Mouse (Mus musculus): ENCODE results near the gene Cbx8.

Cbx8 gene

GRCm38 (mm10) chr11:119048133-119048510 lies 7.4 kb upstream of the Cbx8 start:
- peak; percentile 61 for DNase-seq (ENCODE audit: low read depth)

DNA sequence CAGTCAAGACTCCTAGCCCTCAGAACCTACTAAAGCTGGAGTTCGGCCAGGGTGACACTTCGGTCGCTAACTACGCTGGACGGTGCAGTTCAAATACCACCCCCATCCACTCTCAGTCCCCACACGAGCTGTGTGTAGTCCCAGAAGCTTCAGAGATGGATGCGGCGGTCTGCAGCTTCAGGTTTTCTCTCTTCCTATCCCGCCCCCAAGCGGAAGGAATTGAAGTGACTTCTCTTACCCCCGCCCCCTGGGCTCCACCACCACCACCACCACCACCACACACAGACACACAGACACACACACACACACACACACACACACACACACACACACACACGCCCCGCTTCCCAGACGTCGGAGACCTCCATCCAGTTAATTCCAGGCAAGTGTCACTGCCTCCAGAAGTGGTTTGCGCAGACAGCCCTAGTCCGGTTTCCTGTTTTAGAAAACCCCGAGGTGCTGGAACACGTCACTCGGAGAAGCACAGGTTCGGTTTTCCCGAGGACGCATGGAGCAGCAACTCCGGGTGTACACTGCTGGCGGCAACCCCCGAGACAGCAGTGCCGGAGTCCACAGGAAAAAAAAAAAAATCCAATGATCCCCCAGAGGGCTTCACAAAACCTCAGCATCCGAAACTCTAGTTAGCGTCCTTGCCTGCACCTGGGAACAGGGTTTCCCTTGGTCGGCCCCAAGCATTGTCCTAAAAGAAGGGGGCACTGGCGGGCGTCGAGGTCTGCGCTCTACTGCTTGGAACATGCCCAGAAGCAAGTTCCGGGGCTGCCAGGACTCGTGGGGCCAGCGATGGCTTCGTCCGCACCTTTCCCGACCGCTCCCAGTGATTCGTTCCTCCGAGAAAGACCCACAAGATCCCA lies 6.7 kb upstream of the Cbx8 start:
- peak; percentile 68 for DNase-seq (ENCODE audit: low read depth)

DNA sequence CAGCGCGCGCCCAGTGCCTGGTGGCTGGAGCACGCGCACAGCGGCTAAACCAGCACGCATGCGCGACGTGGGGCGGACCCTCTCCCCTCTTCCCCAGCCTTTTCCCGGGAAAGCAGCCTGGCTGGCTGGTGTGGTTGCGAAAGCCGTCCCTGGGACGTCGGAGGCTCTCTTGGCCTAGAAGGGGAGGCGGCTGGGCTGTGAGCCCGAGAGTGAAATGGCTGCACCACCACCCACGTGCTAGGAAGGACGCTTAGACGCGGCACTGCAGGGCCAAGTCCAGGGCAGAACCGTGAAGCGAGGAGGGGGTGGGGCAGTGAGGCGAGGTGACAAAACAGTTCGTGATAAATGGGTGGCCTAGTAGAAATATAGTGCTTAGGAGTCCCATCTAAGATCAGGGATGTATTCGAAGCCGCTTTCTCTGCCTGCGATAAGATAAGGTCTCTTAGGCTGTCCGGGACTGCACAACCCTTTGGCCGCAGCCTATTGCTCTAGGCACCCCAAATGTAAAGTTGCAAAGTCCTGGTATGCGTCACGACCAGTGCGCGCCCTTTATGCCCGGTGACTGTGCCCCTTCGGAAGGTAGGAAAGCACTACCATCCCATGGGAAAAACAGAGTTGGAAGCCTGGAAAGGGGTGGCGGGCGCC lies 6.0 kb upstream of the Cbx8 start:
- DNase-seq (ENCODE audit: low read depth), result peak; percentile 55

GRCm38 (mm10) chr11:119044551-119045337 lies 4.0 kb upstream of the Cbx8 start:
- DNase-seq (ENCODE audit: low read depth), result peak; percentile 45

- peak; percentile 67 for DNase-seq (ENCODE audit: low read depth)
These were observed 3.2 kb upstream of the Cbx8 start for GRCm38 (mm10) chr11:119043761-119044550.

DNA sequence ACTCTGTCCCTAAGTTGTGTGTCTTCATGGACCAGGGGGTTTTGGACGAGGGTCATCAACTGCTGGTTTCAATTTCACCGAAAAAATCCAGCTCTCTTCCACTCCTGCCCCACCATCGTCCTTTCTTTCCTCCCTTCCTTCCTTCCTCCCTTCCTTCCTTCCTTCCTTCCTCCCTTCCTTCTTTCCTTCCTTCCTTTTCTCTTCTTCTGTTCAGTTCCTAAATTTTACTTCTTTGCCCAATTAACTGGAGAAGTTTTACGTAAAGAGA lies 2.4 kb upstream of the Cbx8 start:
- DNase-seq (ENCODE audit: low read depth), result no peak

DNA sequence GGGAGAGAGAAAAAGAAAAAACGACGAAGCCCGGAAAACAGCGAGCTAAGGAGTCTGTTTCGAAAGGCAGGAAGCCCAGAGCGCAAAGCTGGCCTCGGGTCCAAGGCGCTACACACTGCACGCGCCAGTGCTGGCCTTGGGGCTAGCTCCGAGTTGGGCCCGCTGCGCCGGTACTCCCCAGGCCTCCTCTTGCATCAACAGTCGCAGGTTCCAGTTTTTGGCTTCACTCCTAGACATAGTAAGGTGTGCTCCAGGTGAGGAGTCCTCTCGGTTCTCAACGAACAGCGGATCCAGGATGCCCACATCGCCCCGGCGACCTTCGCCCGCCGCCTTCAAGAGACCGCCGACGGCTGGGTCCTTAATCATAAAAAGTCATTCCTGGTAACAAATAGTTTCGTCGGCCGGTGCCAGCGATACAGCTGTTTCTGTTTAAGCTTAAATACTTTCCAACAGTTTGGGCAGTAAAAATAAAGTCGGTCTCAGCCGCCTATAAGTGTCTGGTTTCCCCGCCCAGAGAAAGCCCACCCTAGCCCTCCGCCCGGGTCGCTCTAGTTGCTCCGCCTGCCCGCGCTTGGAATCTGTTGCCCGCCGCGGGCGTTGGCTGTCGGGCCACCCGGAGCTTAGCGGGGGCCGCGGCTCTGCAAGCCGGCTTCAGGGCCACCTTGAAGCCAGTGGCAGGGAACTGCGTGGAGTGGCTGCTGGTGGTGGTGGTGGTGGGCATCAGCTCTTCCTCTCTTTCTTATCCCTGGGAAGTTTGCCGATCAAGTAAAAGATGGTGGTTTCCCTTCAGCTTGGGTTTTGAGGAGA lies 1.9 kb upstream of the Cbx8 start:
- DNase-seq (ENCODE audit: low read depth), result peak; percentile 64

DNA sequence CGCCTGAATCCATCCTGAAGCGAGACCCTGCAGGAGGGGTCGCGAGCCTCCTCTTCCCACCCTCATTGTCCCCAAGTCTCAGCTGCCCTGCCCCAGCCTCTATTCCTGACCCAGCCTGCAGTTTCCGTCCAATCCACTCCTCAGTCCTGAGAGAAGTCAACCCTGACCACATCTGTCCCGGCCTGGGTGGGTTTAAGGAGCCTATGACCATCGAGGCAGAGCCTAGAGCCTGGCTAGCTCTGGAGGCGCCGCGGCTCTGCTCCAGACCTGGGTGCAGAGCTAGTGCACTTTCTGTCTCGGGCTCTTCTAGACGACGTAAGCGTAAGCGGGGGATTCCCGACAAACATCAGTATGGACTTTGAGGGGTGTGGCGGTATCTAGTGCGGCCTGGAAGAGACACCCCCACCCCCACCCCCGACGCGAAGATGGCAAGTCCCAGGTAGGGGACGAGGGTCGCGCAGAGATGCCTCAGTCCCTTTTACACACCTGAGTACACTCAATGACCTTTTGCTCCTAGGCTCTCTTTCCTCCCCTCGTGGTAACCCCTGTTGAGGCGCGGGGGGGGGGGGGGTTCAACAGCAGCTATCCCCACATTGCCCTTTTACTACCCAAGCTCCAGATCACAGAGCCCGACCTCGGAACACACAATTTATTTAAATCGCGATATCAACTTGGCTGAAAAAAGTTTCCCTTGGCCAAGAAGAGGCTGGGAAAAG lies 1.1 kb upstream of the Cbx8 start:
- DNase-seq (ENCODE audit: low read depth), result peak; percentile 80

- DNase-seq (ENCODE audit: low read depth), result no peak
These were observed 552 bp upstream of the Cbx8 start for GRCm38 (mm10) chr11:119041325-119041716.

DNA sequence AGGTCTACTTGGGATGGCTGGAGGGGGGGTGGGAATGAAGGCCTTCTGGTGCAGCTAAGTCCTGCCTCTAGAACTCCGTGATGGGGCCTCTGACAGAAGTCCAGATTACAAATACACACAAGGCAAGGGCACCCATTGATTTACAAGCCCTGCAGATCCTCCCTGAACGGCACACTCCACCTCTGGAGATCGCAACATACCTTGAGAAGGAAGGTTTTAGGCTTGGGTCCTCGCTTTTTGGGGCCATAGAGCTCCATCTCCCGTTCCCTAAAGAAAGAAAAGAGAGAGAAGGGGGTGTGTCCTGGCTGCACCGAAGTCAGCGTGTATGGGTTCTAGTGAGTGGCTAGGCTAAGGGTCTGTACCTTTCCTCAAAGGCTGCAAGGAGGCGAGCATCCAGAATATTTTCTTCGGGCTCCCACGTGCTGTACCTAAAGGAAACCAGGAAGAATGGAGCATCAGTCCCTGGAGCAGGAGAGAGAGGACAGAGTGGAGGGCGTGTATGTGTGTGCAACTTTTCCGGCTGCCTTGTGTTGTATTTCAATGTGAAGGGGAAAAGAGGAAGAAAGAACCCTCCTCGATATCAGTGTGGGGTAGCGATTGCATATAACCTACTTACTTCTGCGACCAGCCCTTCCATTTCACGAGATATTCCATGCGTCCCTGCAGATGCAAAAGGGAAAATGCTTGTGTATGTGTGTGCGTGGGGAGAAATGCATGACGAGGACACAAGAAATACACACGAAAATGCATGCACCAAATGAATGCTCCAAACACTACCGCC lies 847 bp downstream of the Cbx8 start:
- DNase-seq (ENCODE audit: low read depth), result peak; percentile 22

DNA sequence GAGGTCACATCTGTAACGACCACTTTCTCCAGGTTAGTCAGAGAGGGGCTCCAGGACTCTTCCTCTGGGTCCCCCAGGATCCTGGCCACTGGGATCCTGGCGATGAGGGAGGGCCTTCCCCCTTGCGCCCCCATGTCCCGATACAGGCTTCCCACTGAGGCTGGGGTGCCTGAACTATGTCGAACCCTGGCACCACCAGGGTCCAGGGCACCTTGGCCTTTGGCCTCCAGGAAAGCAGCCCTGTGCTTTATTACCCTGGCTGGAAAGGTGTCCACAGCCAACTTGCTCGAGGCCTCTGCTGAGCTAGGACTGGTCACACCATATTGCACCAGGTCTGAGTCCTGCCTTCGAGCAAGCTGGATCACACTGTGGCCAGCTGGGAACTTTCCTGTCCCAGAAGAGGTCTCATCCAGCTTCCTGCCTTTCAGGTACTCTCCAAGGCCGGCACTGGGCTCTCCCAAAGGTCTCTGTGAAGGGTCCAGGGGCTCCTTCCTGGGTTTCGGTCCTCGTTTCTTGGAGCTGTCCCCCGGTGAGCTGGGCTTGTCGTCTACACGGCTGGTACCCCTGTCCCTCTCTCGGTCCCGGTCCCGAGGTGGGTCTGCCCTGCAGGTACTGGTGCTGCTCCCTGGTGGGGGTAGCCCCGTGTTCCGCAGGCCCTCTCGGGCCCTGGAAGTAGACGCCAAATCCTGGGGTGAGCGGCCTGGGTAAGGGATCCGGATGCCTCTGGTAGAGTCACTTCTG lies 1.9 kb downstream of the Cbx8 start:
- no peak for DNase-seq (ENCODE audit: low read depth)

DNA sequence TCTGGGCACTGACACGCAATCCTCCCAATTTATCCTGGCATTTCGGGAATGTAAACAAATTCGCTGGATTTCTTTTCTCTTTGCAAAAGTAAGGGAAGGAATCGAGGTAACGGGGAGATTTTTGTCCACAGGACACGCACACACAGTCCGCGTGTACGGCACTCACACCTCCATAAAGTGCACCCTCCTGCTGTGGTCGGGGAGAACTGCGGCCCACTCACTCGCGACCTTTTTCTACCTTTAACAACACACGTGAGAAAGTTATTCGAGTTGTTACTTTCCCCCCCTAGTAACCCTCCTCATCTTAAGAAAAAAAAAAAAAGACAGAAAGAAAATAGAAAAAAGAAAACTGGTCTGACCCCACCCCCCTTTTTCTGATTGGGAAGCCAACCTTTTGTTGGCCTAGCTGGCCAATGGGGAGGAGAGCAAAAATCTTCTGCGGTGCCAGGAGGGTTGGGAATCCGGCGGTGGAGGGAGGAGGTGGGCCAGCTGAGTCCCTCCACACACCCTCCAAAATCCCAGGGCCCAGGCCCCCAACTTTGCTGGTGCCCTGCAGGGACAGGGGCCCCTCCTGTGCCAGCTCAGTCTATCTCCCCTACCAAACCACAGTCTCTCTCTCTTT lies 2.9 kb downstream of the Cbx8 start:
- no peak for DNase-seq (ENCODE audit: low read depth)

DNA sequence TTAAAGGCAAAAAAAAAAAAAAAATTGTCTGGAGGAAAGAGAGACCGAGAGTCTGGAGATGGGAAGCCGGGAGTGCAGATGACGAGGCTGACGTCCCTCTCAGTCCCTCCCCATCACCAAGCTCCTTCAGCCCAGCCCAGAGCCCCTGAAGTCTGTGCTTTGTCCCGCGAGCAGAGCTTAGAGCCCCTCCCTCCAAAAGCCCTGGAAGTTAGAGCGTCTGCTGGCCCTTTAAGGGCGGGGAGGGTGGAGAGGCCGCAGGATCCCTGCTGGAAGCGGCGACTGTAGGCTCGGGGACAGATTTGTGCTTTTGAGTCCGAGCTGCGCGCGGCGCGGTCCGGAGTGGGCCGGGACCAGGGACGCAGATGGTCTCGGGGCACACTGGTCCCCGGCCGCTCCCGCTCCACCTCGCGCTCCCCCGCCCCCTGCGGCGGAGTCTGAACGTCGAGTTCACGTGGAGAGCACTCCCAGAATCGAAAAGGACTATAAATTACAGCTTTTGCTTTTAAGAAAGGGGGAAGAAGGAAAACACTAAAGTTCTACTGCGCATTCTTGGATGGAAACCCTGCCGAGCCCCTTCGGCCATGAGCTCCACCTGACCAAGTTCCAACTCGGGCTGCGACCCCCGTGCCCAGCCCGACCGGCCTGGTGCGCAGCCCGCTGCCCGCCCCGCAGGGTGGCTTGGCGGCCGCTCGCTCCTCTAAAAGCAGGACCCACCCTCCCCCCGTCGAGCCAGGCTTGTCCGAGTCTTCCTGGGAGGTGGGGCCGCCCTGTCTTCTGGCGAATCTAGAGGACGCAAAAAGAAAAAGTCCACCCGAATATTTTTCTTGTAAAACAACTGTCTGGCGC lies 3.6 kb downstream of the Cbx8 start:
- no peak for DNase-seq (ENCODE audit: low read depth)

DNA sequence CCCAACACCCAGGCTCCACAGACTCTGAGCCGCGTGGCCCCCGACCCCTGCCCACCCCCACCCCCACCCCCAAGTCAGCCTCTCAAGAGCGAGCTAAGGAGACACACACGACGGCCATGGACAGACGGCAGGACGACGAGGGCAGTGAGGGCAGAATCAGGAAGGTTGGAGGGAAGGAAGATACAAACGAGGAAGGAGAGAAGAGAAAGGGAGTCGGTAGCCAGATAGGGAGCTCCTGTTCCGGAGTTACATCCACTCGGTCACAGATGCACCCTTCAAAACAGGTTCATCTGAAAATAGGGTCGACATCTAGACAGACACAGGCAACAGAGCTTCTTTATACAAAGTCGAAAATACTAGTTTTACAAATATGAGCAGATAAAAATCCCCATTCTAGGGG lies 4.3 kb downstream of the Cbx8 start:
- no peak for DNase-seq (ENCODE audit: low read depth)

- peak; percentile 36 for DNase-seq (ENCODE audit: low read depth)
These were observed 5.0 kb downstream of the Cbx8 start for GRCm38 (mm10) chr11:119035686-119036165.

DNA sequence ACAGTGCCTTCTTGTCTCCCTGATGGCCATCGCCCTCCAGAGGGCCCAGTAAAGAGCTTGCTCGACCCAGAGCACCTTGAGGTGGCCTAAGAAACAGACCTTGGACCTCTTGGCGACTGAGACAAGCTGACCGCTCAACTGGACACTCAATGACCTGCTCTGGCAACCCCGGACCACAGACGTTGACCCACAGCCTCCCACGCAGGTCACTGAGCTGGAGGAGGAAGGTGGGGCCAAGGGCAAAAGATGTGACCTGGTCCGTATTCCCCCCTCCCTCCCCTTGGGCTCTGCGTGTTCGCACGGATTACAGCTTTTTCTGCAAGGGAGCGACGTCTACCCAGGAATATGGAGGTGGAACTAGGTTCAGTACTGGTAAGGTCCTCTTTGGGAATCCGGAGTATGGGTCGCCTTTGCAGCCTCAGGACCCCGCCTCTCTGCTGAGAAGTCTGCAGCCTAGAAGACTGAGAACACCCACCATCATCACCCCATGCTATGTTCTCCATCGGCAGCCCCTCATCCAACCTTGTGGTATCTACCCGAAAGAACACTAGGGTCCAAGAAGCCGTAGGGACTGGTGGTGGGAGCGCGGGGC lies 5.6 kb downstream of the Cbx8 start:
- peak; percentile 24 for DNase-seq (ENCODE audit: low read depth)

GRCm38 (mm10) chr11:119034635-119035034 lies 6.1 kb downstream of the Cbx8 start:
- no peak for DNase-seq (ENCODE audit: low read depth)

Data from induced T-regulatory cell, adult 2 months (primary cell).